Mouse (Mus musculus) macrophage (primary cell): Measurements from ENCODE around the gene Cfap54. TPM values are rescaled to one million over a fixed set of nuclear protein-coding genes. Genes with fewer than 3 reads are reported as not detected.

Source experiments
- H3K27ac ChIP-seq: fragments of 350-480 bp; formaldehyde crosslinking; 2 replicates; pipeline ENCODE4 v1.9.0; 2021
- H3K36me3 ChIP-seq: fragments of 350-480 bp; formaldehyde crosslinking; 2 replicates; pipeline ENCODE4 v1.9.0; 2021; ENCODE audit errors: inconsistent target
- H3K4me3 ChIP-seq: fragments of 350-480 bp; formaldehyde crosslinking; 2 replicates; pipeline ENCODE4 v1.9.0; 2021; ENCODE audit errors: inconsistent target
- H3K79me2 ChIP-seq: fragments of 350-480 bp; formaldehyde crosslinking; 2 replicates; pipeline ENCODE4 v1.9.0; 2021; ENCODE audit errors: inconsistent target
- WGBS: methylation state at CpG from one replicate; pipeline ENCODE4 v1.1.7; 2026; ENCODE audit warnings: inconsistent platforms; ENCODE audit not compliant: missing documents; 5-methylcytosine and 5-hydroxymethylcytosine counted together
- polyA plus RNA-seq: library from polyadenylated mRNA; stranded (reverse); fragments of 250-400 nt; gene quantifications from 3 replicates; pipeline ENCODE4 v1.2.4, GENCODE M21; 2018; ENCODE audit warnings: inconsistent platforms

The Cfap54 gene
- polyA plus RNA-seq, 1 experiment from 2014 or later = not detected

DNA sequence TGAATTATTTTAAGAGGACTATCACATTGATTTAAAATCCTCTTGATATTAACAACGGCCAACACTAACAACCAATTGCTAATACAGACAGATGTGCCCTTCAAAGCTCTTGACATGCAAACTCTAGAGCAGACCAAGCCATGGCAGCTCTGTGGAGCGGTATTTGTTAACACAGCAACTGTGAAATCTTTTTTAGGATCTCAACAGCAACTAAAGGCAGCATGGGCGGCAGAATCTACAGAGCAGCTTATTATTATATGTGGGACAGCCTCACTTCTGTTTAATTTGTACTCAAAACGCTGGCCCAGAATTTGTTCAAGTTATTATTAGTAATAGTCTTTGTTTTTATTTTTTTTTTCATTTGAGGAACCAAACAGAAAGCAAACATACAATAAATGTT lies 28.1 kb downstream of the Cfap54 start:
- WGBS = 90% methylated on average over 4 of the region's 4 CpGs
- no peak overlapping the region for H3K27ac ChIP-seq
- H3K79me2 ChIP-seq = no peaks in the 10 kb centered on the region
- H3K36me3 ChIP-seq = no peaks in the 10 kb centered on the region
- H3K4me3 ChIP-seq = no peak overlapping the region

GRCm38 (mm10) chr10:93051016-93051726 lies 30.2 kb downstream of the Cfap54 start:
- Histone ChIP-seq H3K79me2 (no peaks in the 10 kb centered on the region), H3K4me3 (no peak overlapping the region), H3K36me3 (no peaks in the 10 kb centered on the region), H3K27ac (no peak overlapping the region)
- WGBS = 19% methylated on average over 13 of the region's 13 CpGs

- H3K79me2 ChIP-seq = no peaks in the 10 kb centered on the region
- WGBS = 54% methylated on average over 3 of the region's 3 CpGs
- H3K4me3 ChIP-seq = no peak overlapping the region
- H3K27ac ChIP-seq = no peak overlapping the region
- H3K36me3 ChIP-seq = no peaks in the 10 kb centered on the region
Measured at GRCm38 (mm10) chr10:93050571-93050970, 30.8 kb downstream of the Cfap54 start.

GRCm38 (mm10) chr10:93043195-93043594 lies 38.2 kb downstream of the Cfap54 start:
- no peaks in the 10 kb centered on the region for H3K36me3 ChIP-seq
- no peaks in the 10 kb centered on the region for H3K79me2 ChIP-seq
- H3K4me3 ChIP-seq = no peak overlapping the region
- no peak overlapping the region for H3K27ac ChIP-seq
- WGBS = 96% methylated on average over 9 of the region's 10 CpGs

DNA sequence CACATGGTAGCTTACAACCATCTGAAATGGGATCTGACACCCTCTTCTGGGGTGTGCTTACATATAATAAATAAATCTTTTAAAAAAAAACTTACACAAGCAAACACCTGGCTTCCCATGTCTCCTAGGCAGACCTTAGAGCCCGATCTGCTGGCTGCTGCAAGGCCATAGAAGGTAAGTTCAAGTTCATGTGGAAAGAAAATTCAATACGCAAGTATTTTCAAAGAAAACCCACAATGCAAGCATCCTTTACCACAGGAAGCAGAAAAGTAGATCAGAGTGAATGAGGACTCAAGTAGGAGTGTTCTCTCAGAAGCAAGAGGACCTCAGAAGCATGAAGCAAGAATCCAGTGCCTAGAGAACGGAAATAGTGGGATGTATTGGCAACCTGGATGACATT lies 39.6 kb downstream of the Cfap54 start:
- Histone ChIP-seq H3K4me3 (no peak overlapping the region), H3K79me2 (no peaks in the 10 kb centered on the region), H3K36me3 (no peaks in the 10 kb centered on the region), H3K27ac (no peak overlapping the region)
- 60% methylated on average over 3 of the region's 3 CpGs for WGBS

GRCm38 (mm10) chr10:93041392-93041791 lies 40.0 kb downstream of the Cfap54 start:
- no peak overlapping the region for H3K4me3 ChIP-seq
- WGBS = 48% methylated on average over 4 of the region's 4 CpGs
- H3K36me3 ChIP-seq = no peaks in the 10 kb centered on the region
- H3K79me2 ChIP-seq = no peaks in the 10 kb centered on the region
- H3K27ac ChIP-seq = no peak overlapping the region

DNA sequence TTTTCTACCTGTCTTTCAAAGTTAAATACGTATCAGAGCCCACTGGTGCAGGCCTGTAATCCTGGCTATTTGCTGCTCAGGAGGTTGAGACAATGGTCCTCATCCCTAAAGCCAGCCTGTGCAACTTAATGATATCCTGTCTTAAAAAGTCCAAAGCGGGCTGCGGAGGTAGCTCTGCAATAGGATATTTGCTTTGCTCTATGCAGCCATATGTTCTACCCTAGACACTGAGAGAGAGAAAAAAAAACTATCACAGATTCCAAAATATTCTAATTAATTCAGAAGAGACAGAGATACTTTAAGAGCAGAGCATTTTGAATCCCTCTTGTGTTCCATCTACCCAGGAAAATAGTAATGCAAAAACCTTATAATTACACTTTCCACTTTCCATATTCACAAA lies 44.9 kb downstream of the Cfap54 start:
- Histone ChIP-seq H3K79me2 (no peaks in the 10 kb centered on the region), H3K27ac (no peak overlapping the region)
- WGBS = 90% methylated on average over 3 of the region's 3 CpGs

DNA sequence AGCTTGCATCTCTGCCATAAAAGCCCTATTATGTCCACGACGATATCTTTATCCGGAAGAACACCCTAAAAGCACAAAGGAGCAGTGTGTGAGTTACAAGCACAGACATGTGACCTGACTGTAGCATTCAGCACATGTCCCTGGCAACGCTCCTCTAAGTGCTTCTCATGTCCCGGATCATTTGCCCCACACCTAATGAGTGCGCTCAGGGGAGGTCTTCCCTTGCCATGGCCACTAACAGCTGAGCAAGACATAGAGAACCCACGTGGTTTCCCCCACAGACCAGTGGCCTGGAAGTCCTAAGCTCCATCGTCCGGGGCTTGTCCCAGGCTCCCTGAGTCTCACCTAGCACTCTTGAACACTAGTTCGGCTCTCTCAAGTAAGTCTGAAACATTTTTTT lies 45.9 kb downstream of the Cfap54 start:
- WGBS = 75% methylated on average over 10 of the region's 10 CpGs
- Histone ChIP-seq H3K36me3 (no peaks in the 10 kb centered on the region), H3K4me3 (no peak overlapping the region), H3K27ac (no peak overlapping the region), H3K79me2 (no peaks in the 10 kb centered on the region)

More for the DNA sequence above, 44.9 kb downstream of the Cfap54 start:
- no peak overlapping the region for H3K4me3 ChIP-seq
- H3K36me3 ChIP-seq = no peaks in the 10 kb centered on the region

DNA sequence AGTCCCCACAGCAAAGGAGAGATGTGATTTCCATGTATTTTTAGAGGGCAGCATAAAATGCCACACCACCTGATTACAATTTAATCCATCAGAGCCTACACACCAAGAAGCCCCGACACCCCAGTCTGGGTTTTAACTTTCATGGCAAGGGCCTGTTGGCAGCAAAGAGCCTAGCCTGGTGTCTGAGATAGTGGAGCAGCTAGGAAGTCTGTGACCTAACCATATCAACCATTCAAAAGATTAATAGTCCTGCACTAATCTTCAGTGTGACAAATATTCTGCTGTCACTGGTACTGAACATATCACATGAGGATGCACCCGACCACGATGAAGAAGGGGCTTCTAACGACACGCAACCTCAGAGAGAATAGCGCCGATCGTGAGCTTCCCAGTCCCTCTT lies 58.1 kb downstream of the Cfap54 start:
- no peaks in the 10 kb centered on the region for H3K36me3 ChIP-seq
- H3K79me2 ChIP-seq = no peaks in the 10 kb centered on the region
- WGBS = 50% methylated on average over 8 of the region's 8 CpGs
- H3K27ac ChIP-seq = no peak overlapping the region
- H3K4me3 ChIP-seq = no peak overlapping the region

DNA sequence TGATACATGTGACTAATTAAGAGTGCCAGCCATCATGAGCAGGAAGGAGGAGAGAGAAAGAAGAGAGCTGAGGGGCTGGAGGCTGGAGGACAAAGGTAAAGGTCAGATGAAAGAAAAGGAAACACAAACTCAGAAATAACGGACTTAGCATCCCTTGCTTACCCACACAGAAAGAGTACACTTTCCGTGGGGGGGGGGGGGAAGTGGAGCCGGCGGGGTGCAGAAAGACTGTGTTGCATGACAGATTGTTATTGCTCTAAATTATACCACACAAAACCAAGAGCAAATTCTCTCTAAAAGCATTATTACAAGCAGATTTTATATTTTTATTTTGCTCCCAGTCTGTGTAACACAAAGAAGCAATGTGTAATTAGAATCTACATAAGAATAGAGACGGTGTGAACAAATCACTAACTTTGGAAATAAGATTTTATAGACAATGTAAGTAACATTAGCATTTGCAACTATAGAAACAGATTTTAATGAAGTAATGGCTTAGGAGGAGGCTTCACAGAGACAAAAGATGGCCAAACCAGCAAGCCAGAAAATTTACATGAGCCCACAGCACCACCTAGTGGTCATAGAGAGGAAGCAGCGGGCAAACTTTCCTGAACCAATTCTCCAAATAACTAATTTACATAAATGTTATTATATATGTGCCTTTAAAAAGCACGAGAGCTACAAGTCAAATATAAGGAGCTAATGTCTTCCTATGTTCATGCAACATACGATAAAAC lies 67.2 kb downstream of the Cfap54 start:
- H3K27ac ChIP-seq = no peak overlapping the region
- H3K4me3 ChIP-seq = no peak overlapping the region
- 58% methylated on average over 8 of the region's 8 CpGs for WGBS
- H3K36me3 ChIP-seq = no peaks in the 10 kb centered on the region
- H3K79me2 ChIP-seq = no peaks in the 10 kb centered on the region

DNA sequence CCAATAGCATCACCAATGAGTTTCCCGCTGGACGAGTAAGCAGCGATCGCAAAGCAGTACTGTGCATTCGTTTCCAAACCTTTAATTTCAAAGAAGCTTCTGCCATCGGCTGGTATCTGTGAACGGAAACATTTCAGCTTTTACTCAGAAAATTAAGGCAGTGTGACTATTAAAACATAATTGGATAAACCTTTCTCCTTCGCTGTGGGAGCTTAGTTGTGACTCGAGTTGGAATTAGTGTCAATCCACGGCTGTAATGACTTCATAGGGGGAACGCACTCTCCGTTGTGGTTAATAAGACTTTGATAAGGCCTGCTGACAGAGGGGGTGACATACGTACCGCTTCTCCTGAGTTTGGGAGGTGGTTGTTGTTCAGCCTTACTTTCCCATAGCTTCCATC lies 70.3 kb downstream of the Cfap54 start:
- Histone ChIP-seq H3K27ac (no peak overlapping the region), H3K4me3 (no peak overlapping the region), H3K36me3 (no peaks in the 10 kb centered on the region), H3K79me2 (no peaks in the 10 kb centered on the region)
- 95% methylated on average over 14 of the region's 14 CpGs for WGBS

DNA sequence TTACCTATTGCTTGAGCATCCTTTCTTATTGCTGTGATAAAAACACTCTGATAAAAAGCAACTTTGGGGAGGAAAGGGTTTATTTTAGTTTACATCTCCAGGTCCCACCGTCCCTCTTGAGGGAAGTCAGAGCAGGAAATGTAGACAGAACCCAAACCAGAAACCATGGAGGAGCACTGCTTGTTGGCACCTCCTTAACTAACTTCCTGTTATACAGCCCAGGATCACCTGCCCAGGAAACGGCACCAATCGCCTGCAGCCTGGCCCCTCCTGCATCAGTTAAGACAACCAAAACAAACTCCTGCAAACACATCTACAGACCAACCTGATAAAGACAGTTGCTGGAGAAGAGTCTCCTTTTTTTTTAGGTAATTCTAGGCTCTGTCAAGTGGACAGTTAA lies 74.4 kb downstream of the Cfap54 start:
- H3K79me2 ChIP-seq = no peaks in the 10 kb centered on the region
- WGBS = 0% methylated on average over 3 of the region's 3 CpGs

DNA sequence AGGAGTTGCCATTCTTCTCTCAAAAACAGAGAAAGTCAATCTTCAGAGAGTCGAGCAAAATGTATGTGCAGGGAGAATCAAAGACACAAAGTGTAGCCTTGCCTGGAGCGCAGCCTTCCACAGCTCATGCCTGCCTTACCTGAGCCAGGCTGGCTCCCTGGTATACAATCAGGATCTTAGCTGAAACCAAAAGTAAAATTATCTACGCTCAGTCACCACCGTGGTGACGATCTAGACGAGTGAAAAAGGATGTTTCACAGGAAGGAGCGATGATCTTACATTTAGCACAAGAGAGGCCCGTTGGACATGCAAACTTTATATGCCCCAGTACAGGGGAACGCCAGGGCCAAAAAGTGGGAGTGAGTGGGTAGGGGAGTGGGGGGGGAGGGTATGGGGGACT lies 75.0 kb downstream of the Cfap54 start:
- Histone ChIP-seq H3K36me3 (no peaks in the 10 kb centered on the region), H3K79me2 (no peaks in the 10 kb centered on the region), H3K4me3 (no peak overlapping the region), H3K27ac (no peak overlapping the region)
- 34% methylated on average over 8 of the region's 9 CpGs for whole genome bisulfite sequencing

More for the DNA sequence above, 74.4 kb downstream of the Cfap54 start:
- Histone ChIP-seq H3K4me3 (no peak overlapping the region), H3K27ac (no peak overlapping the region), H3K36me3 (no peaks in the 10 kb centered on the region)

DNA sequence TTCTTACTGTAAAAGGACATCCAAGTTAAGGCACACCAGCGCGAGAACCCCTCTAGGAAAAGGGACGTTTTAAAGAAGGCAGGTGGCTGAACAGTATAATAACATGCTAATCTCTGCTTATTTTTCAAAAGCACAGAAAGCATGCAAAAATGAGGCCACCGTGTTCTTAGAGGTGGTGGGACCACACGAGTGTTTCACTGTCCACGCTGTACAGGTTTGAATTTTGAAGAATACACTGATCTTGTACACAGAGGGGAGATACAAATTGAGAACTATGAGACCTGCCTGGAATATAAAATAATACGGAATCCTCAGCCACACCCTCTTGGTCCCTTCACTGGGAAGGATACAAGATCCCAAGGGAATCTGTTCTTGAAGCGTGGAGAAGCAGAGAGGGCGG lies 82.9 kb downstream of the Cfap54 start:
- H3K4me3 ChIP-seq = no peak overlapping the region
- no peak overlapping the region for H3K27ac ChIP-seq
- no peaks in the 10 kb centered on the region for H3K36me3 ChIP-seq
- WGBS = 95% methylated on average over 9 of the region's 9 CpGs
- H3K79me2 ChIP-seq = no peaks in the 10 kb centered on the region

DNA sequence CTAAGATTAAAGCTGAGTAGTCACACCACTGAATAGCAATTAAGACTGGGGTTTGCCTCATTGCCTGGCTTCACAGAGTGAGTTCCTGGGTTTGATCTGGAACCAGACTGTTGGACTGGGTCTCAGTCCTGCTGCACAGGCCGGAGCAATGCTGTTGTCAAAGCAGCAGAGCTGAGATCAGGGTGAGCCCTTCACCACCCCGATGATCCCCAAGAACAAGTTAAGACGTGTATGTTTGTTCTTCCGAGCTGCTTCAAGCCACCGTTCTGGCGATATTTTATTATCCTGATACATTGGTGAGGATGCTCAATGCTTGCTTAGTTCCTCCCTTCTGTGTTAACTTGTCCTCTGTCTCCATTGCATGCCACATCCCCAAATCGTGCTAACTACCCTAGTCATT lies 86.2 kb downstream of the Cfap54 start:
- 93% methylated on average over 7 of the region's 7 CpGs for WGBS
- Histone ChIP-seq H3K36me3 (no peaks in the 10 kb centered on the region), H3K27ac (no peak overlapping the region), H3K79me2 (no peaks in the 10 kb centered on the region), H3K4me3 (no peak overlapping the region)
